Mouse (Mus musculus) erythroid progenitor cell, adult 5-6 weeks (primary cell): ENCODE data around the gene Abcb1b. TPM values are rescaled to one million over a fixed set of nuclear protein-coding genes. Genes with fewer than 3 reads are reported as not detected.
"Not testable (repeated sequence)": the region's sequence is repeated elsewhere in the genome, so short reads cannot be mapped to it uniquely, and the experiment has no call there.

ENCODE experiments used
- ATAC-seq: replicated peaks from 2 replicates; pipeline ENCODE4 v1.8.0; 2016; ENCODE audit warnings: moderate number of reproducible peaks, mild to moderate bottlenecking, moderate TSS enrichment, inconsistent platforms; ENCODE audit not compliant: poor library complexity, low FRiP score, severe bottlenecking
- total RNA-seq, 2 experiments: library from RNA; stranded (forward) in 1 of 2; stranded (reverse) in 1 of 2; fragments of 150-400 nt in 1 of 2; fragments of 186-747, 209-891 nt in 1 of 2; gene quantifications; 2 replicates each; pipeline versions ENCODE4 v1.2.3 to v1.2.4; 2015 to 2017; ENCODE audit warnings: low replicate concordance in 2 of 2

The Abcb1b gene
- total RNA-seq, 2 experiments from 2014 or later, result 0.84 TPM; not detected in 1

- no peak for ATAC-seq
These were observed 63.9 kb downstream of the Abcb1b start for GRCm38 (mm10) chr5:8861811-8862210.

DNA sequence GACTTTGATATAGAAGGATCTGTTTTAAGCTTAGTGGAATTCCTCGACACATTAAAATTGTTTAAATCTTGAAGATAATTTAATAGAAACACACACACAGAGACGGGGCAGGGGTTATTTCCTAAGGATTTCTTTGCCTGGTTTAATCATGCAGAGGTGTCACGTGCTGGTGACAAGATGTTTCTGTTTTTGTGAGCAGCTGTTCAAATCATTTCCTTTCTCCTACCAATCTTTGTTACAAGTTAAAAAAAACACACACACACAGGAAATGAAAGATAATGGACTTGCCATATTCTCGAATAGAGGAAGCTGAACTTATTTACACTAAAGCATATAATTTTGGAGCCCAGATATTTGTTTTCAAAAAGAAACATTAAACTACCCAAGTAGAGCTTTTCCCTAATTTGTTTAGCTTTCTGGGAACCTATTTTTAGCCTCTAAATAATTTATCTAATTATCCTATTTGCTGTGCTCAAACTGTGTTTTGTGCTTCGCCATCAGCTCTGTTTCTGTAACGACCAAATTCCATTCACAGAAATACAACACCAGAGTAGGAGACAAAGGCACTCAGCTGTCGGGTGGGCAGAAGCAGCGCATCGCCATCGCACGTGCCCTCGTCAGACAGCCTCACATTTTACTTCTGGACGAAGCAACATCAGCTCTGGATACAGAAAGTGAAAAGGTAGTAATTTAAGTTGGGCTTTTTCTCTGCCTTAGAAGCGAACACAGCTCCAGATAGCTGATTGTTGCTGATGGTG lies 65.8 kb downstream of the Abcb1b start:
- ATAC-seq, result no peak

DNA sequence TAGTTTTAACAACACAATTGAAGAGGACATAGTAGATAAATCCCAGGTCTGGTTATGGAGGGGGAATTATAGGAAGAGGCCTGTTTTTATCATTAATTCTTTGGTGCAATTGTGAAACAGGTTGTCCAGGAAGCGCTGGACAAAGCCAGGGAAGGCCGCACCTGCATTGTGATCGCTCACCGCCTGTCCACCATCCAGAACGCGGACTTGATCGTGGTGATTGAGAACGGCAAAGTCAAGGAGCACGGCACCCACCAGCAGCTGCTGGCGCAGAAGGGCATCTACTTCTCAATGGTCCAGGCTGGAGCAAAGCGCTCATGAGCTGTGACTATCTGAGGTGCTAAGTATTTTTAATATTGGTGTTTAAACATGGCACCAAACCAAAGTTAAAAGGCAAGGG lies 67.7 kb downstream of the Abcb1b start:
- not testable (repeated sequence) for ATAC-seq

- no peak for ATAC-seq
These were observed 68.4 kb downstream of the Abcb1b start for GRCm38 (mm10) chr5:8866366-8866765.

DNA sequence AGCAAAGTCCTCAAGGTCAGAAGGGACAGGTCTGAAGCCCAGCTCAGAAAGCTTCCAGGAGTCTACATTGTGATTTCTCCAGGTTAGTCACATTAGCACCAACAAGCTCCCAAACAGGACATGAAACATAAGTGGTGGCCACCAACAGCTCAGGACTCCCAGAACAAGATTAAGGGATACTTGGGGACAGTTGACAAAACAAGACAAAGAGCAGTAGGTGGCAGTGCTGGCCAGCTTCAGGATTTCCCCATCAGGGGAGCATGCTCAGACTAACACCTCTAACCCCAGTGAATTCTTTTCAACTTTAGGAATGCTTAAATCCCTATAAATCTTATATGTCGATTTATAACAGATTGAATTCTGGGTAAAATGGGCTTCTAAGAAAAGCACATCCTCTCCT lies 70.1 kb downstream of the Abcb1b start:
- ATAC-seq, result peak; percentile 79; the same call in 1 of the 2 replicates

DNA sequence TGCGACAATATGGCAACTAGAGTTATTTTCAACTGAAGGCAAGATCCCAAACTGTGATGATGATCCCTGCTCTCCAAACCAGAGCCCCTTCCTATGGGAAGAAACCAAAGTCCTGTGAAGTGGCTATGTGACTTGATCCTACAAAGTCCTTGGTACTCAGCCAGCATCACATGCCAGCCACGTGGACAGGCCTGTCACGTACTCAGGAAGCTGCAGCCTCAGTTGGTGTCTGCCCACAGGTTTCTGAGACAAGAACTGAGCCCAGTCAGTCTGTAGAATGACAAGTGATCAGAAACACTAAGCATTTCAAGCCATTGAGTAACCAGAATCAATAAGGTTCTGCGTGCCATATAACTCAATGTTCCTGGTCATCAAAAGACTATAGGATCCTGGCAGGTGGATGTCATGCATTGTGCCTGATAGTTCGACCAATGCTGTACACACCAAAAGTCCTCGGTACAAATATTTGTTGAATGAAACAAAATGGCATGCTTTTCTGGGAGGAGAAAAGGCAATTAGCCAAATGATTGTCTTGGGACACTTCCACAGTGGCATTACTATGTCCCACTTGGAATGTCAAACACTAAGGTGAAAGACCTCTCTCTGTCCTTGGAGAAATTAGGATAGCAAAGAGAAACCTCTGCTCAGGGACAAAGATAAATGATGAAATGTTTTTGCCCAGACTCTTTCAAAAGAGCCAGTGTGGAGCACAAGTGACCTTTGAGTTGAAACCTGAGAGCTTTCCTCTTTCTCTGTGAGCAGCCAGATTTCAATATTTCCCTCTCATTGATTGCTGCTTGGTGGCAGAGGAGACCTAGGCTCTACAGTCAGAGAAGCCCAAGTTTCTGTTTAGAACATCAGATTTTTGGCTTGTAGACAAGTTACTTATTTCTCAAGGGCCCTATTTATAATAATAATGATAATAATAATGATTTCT lies 75.3 kb downstream of the Abcb1b start:
- no peak for ATAC-seq

DNA sequence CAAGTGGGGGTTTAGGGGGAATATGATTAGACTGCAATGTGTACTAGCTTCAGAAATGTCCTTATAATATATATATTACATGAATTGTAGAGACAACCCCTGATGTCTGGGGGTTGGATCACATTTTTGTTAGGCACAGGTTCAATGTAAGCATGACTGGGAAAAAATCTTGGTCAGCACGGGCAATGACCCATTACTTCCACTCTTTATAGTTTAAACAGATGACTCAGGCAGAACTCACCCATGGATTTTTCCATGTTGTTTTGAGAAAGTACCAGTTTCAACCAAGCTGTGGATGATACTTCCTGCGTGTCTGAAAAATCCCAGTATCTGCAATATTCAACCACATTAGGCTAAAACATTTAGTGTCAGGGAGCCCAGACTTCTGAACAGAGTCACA lies 79.1 kb downstream of the Abcb1b start:
- ATAC-seq, result no peak

DNA sequence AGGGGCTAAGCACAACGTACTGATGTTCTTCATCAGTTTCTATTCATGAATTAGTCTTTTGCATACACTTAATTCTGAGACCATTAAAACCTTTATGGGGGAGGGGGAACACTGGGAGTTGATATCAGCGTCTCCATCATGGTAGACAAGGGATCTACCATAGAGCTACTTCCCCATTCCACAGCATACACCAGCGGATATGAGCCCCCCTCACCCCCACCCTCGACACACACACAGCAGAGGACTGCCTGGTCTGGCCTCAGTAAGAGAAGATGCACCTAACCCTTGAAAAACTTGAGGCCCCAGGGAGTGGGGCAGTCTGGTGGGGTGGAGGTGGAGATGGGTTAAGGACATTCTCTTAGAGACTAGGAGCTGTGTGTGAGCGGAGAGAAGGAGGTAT lies 79.9 kb downstream of the Abcb1b start:
- ATAC-seq, result no peak

GRCm38 (mm10) chr5:8885837-8886236 lies 87.9 kb downstream of the Abcb1b start:
- ATAC-seq, result no peak

DNA sequence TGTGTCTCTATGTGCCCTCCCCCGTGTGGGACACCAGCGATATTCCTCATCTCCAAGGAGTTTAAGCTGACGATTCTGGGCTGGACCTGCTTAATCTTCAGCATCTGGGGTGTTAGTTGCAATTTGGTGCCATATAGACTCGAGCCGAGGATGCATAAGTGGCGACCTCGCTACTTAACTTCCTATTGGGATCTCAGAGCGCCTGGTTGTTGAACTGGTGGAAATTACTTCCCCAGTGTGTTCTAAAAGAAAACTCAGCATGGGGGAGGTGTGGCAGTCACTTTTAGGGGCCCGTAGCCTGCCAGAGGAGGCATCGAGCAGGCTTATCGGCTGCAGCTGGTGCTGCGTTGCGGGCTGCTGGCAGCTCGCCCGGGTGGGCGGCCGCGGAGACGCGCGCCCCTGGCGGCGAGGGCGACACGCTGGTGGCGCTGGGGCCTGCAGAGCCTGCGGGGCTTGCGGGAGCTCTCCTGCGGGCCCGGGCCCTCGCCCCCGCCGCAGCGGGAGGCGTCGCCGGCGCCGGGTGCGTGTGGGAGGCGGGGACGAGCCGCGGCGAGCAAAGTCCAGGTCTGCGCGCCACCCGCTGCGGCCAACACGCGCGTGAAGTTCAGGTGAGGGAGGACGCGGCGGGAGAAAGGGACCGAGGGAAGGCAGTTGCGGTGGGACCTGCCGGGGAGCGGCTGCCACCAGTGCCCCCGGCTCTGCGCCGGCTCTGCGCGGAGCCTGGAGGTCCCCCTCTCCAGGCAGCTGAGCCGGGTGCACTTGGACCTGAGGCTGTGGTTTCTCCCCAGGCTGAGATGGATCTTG lies 95.6 kb downstream of the Abcb1b start, which contains the start of gene Abcb4:
Gene Abcb4 (plus strand): TSS at position 418 of the 804 bp plus-strand sequence.
- peak; percentile 79 for ATAC-seq

GRCm38 (mm10) chr5:8894104-8894425 lies 96.1 kb downstream of the Abcb1b start:
- ATAC-seq, result peak; percentile 28

DNA sequence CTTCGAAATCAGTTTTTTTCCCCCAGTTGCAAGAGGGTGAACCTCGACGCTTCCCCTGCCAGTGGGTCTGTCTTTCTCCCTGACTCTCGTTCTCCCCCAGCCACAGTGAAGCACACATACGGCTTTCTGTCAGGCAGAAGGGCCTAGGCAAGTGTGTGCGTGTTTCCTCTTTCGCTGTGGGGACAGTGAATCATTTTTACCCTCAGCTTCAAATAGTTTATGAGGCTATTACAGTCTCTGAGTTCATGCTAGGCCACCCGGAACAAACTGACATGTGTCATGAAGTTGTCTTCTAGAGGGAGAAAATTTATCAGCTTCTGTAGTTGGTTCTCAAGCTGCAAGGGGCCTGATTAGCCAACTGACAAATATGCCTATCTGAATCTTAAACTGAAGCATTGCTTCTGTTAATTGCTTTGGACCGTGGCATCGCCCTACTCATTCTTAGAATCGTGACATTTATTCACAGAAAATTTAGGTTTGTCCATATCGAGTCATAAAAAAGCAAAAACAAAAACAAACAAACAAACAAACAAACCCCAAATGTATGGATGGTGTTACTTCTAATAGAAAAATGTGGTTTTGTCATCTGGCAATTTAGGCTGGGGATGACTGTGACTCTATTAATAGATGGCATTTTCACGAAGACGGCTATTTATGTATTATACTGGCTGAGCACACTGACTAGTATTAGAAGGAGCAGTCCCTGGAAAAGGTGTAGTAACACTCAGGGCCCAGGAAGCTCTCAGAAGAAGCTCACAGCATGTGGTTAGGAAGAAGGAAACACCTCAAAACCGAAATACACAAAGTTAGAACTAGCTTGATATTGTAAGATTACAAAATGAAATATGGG lies 96.9 kb downstream of the Abcb1b start:
- ATAC-seq, result peak; percentile 75

- no peak for ATAC-seq
These were observed 98.3 kb downstream of the Abcb1b start for GRCm38 (mm10) chr5:8896198-8896597.

DNA sequence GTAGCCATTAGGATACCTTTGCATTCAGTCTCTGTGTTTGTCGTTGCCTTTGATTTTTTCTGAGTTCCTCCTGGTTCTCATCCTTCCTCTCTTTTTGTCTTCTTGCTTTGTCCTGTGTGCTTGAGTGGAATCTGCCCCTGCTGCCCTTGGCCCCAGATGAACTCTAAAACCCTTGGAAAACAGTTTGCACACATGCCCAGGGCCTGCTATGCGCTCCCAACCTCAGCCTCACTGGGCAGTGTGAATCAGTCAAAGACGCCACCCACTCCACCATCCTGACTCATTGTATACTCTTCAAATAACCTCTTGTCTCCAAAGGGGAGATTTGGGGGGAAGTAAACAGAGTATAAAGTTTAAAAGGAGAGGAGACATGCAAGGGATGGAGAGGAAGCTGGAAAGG lies 100.3 kb downstream of the Abcb1b start:
- no peak for ATAC-seq

- no peak for ATAC-seq
These were observed 103.1 kb downstream of the Abcb1b start for GRCm38 (mm10) chr5:8901001-8901400.

DNA sequence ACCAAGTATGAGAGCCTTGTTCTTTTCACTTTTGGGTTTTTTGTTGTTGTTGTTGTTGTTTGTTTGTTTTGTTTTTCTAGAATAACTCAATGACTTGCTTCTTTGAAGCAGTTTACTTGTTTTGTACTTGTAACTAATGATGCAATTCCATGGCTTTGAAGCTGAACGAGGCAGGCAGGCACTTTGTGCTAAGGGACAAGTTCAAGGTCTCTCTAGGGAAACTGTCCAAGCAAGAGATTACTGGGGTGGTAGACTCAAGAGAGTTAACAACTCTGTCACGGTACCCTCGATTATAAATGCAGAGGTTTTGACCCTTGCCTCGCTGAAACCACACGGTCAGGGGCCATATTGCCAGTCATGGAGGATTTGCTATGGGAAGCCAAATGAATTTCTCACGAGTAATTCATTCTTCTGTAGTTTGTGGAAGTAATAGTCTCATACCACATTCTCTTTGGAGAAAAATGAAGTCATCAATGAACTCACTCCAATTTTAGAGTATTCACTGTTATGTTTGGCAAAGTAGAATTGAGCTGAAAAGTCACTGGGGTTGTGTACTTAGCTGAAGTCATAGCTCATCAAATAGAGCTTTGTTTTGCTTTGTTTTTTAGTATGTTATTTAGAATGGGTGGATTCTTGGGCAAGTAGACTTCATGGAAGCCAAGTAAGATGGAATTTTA lies 104.3 kb downstream of the Abcb1b start:
- ATAC-seq, result no peak

- no peak for ATAC-seq
These were observed 106.6 kb downstream of the Abcb1b start for GRCm38 (mm10) chr5:8904539-8904938.

- ATAC-seq, result no peak
These were observed 113.7 kb downstream of the Abcb1b start for GRCm38 (mm10) chr5:8911567-8912198.
